Mouse (Mus musculus): ENCODE measurements around the gene Gpr25. TPM values are rescaled to one million over a fixed set of nuclear protein-coding genes. Genes with fewer than 3 reads are reported as not detected.

Gene Gpr25
- total RNA-seq, 2 experiments from 2014 or later = not detected

Other genes with a start within 250 kb of the Gpr25 start
- not detected in 2 replicates for gene Ascl5, start 210.1 kb downstream of the Gpr25 start, total RNA-seq (2014; fragmentation: Nextera tagmentation)
- not detected in 2 replicates for gene Ascl5, start 210.1 kb downstream of the Gpr25 start, total RNA-seq (2017)
- not detected in 2 replicates for gene Cacna1s, start 208.1 kb downstream of the Gpr25 start, total RNA-seq (2014; fragmentation: Nextera tagmentation)
- not detected in 2 replicates for gene Cacna1s, start 208.1 kb downstream of the Gpr25 start, total RNA-seq (2017)
- 13.7 and 21.6 TPM in 2 replicates for gene Kif21b, start 129.5 kb downstream of the Gpr25 start, total RNA-seq (2014; fragmentation: Nextera tagmentation)
- gene Kif21b, start 129.5 kb downstream of the Gpr25 start, total RNA-seq (2017) = 4.0 and 5.7 TPM in 2 replicates
- gene Mroh3, start 48.0 kb downstream of the Gpr25 start, total RNA-seq (2014; fragmentation: Nextera tagmentation) = not detected in 2 replicates
- gene Mroh3, start 48.0 kb downstream of the Gpr25 start, total RNA-seq (2017) = not detected in 2 replicates
- gene Inava, start 26.6 kb downstream of the Gpr25 start, total RNA-seq (2014; fragmentation: Nextera tagmentation) = not detected in 2 replicates
- not detected in 2 replicates for gene Inava, start 26.6 kb downstream of the Gpr25 start, total RNA-seq (2017)
- 39.3 and 45.6 TPM in 2 replicates for gene Camsap2, start 85.2 kb upstream of the Gpr25 start, total RNA-seq (2014; fragmentation: Nextera tagmentation)
- gene Camsap2, start 85.2 kb upstream of the Gpr25 start, total RNA-seq (2017) = 56.3 and 64.4 TPM in 2 replicates
- gene Ddx59, start 154.4 kb upstream of the Gpr25 start, total RNA-seq (2014; fragmentation: Nextera tagmentation) = 11.7 and 17.2 TPM in 2 replicates
- gene Ddx59, start 154.4 kb upstream of the Gpr25 start, total RNA-seq (2017) = 16.6 and 17.2 TPM in 2 replicates
- 16.2 and 19.3 TPM in 2 replicates for gene Kif14, start 205.5 kb upstream of the Gpr25 start, total RNA-seq (2014; fragmentation: Nextera tagmentation)
- gene Kif14, start 205.5 kb upstream of the Gpr25 start, total RNA-seq (2017) = 16.5 and 17.5 TPM in 2 replicates